Mouse (Mus musculus): ENCODE data around the gene Fam131b.

GRCm38 (mm10) chr6:42265391-42266330 is 58.8 kb downstream of the Fam131b start:
- no peak for TF ChIP-seq CTCF (IDR thresholded peaks at IDR 0.05; ENCODE audit: control insufficient read depth, insufficient read depth, insufficient replicate concordance, low read depth, low read length)
- TF ChIP-seq POLR2A (IDR thresholded peaks at IDR 0.05; ENCODE audit: control insufficient read depth, low read depth, low read length) = no peak

Data from testis, adult 2 months (tissue).